Mouse (Mus musculus) layer of hippocampus, adult 9-11 months (tissue): ENCODE measurements at regions not wholly inside any gene's neighbourhood (a gene's known extent, or its start where the extent isn't known, plus 50 kb on each side); places are given as distances from the start of the nearest gene placed in this dataset.

ENCODE experiments used
- DNase-seq: peaks from one replicate; pipeline ENCODE4 v3.0.0; 2022

GRCm38 (mm10) chr17:15311822-15312221, 64.8 kb downstream of the Dll1 start:
- DNase-seq, result peak; percentile 54

GRCm38 (mm10) chr17:15310465-15310864, 66.2 kb downstream of the Dll1 start:
- no peak for DNase-seq

GRCm38 (mm10) chr17:15302110-15302509, 74.6 kb downstream of the Dll1 start:
- DNase-seq, result no peak

GRCm38 (mm10) chr17:15299743-15300371, 76.8 kb downstream of the Dll1 start:
- DNase-seq, result no peak

- no peak for DNase-seq
These were observed 82.5 kb downstream of the Dll1 start for GRCm38 (mm10) chr17:15294165-15294585.

GRCm38 (mm10) chr17:15292490-15293070, 84.1 kb downstream of the Dll1 start:
- no peak for DNase-seq

DNA sequence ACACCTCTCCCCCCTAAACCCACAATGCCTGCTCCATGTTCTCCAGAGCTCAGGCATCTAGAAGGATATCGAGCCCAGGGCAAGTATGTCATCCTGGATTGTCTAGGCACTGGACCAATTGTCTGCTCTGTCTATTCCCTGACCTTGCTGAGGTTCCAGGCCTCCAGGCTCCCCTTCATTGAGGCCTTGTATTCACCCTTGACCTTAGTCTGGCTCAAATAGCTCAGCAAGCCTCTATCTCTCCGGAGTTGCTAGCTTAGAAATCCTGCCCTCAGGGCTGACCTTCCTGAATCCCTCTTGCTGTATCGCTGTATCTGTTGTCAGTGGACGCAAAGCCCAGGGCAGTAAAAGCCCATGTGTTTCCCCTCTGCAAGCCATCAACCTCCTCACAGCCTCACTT, 85.0 kb downstream of the Dll1 start:
- no peak for DNase-seq

DNA sequence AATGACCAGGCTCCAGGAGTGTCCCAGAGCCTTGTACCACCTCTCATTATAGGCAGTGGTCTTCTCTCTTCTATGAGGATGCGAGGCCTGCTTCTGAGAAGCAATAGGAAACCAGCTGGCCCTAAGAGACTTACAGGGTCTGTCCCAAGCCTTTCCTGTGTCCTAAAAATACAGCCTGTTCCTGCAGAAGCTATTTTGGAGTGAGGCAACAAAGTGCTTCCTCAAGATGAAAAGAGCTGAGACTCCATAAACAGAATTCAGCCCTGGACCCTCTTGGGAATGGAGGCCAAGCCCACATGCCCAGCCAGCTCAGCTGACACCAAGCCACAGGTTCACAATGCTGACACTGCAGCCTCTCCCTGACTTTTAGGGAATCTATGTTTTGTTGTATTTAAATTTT, 86.3 kb downstream of the Dll1 start:
- peak; percentile 8 for DNase-seq

DNA sequence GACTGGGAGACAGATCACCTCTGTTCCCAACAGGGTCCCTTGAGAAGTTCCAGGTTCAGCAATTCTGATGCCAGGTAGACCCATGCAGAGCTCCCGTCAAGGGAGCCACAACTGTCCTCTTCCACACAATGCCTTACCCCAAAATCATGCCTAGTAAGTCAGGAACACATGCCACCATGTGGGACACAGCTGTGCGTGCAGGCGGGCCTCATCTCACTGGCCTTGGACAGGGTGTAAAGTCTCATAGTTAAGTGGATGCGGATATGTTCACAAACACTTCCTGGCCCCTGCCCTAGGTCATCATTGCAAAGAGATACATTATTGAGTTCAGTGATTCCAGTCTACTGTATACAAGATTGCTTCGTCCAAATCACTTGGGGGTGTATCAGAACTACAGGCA, 87.6 kb downstream of the Dll1 start:
- DNase-seq, result no peak

GRCm38 (mm10) chr17:15288640-15289039, 88.0 kb downstream of the Dll1 start:
- DNase-seq, result no peak

DNA sequence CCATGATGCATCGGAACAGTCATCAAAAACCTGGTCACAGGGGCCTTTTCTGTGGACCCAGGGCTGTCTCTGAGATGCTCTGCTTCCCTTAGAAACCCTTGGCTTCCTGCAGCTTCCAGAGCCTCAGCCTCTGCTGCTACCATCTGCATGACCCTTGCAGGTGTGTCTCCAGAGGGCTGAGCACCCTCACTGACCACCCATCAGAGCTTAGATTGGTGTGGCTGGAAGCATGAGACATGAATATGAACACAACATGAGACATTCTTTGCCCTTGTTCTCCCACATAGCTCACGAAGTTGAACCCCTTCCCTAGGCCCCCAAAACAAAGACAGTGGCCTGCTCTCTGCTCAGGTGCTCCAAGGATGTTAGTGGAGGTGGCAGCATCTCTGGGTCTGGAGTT, 90.1 kb downstream of the Dll1 start:
- no peak for DNase-seq

DNA sequence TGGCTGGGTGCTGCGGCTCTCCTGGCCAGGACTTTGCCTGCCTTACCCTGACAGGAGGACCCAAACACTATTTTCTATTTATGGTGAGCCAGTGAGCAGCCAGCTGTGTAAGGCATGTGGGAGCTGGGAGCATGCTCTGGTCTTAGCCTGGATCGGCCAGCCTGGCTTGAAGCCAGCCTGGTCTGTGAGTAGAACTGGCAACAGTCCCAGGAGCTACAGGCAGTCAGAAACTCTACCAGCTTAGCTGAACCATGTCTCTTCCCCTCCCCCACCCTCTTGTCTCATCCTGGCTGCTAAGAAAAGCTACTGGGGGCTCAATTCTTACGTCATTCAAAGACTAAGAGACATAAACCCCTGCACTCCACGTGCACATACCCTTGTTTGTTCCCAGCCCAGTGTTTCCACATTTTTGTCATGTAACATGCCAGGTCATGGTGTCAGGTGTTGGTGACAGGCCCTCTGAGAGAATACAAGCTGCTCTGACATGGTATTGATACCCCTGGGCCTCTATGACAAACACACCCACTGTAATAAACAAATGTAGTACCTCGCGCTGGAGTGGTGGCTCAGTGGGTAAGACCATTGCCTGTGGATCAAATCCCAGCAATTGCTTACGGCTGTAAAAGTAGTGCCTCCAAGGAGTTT, 91.2 kb downstream of the Dll1 start:
- DNase-seq, result peak; percentile 75

GRCm38 (mm10) chr17:15269905-15270304, 106.8 kb downstream of the Dll1 start:
- no peak for DNase-seq

- no peak for DNase-seq
These were observed 107.5 kb downstream of the Dll1 start for GRCm38 (mm10) chr17:15269056-15269612.

DNA sequence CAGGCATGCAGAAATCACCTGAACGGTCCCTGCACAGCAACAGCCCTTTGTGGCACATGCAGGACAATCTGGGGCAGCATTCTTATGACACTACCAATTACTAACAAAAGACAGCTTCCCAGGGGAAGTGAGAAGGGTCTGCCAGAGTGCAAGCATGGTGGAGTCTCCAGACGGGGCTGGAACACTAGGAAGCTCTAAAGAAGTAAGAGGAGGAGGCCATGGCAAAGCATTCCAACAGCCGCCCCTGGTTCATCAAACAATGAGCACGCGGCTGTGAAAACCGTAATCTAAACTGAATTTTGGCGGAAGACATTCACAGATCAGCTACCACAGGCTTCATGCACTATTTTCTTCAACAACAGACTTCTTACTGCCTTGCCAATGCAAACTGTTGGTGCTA, 109.0 kb downstream of the Dll1 start:
- no peak for DNase-seq

DNA sequence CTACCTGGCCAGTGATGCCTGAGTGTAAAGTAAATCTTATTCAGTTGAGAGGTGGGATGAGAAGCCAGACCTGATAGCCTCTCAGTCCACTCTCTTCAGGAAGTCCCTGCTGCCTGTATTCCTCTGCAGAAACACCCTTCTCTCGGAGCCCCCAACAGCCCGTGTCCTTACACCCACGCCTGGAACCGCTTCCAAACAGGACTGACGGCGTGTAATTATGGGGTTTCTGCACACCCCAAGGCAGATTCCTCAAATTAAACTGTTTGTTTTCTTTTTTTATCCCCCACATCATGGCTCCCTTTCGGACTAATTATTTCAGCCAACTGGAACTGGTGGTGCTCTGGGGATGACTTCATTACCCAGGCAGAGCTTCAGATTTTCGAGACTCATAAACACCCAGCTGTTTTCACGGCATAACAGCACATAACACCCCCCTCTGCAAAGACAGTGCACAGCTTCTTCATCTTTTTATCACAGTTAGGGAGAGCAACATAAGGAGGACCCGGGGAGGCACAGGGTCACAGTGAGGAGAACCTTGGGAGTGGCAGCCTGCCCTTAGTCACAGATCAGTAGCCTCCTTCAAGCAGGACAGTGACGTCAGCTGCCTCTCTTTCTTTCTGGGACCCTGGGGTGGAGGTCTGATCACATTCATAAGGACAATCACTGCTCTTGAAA, 117.1 kb downstream of the Dll1 start:
- DNase-seq, result no peak

GRCm38 (mm10) chr17:15255874-15256273, 120.8 kb downstream of the Dll1 start:
- DNase-seq, result no peak

DNA sequence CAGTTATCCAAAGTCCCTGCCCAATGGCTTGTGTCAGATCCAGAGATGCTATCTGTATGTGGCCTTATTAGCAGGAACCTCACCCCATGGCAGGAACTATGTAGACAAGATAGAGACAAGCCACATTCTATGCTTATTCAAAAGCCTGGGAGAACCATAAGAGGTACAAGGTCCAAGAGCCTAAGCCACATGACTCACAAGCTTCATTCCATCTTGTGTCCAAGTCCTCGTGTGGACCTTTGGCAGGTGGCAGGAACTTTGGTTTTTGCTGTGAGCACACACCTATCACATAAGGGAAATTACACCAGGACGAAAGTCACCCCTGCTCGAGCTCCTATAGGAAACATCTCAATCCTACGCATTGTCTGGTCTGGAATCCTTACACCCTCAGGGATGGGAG, 122.9 kb downstream of the Dll1 start:
- no peak for DNase-seq

DNA sequence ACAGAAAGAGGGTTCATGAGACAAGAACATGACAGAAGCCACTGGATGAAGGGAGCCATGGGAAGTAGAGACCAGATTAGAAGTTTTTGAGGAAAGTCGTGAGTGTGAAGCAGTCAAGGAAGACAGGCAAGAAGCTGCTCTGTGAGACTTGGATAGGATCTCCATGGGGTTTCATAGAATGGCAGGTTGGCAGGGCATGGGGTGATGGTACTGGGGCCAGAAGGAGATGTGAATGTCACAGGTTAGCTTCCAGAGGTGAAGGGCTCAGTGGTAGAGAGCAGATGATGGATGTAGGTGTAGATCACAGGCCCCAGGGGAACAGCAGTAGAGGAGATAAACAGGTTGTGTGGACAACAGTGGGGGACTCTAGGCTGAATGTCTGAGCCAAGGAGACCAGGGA, 123.4 kb downstream of the Dll1 start:
- DNase-seq, result no peak

- DNase-seq, result no peak
These were observed 124.5 kb downstream of the Dll1 start for GRCm38 (mm10) chr17:15252187-15252586.

GRCm38 (mm10) chr17:15251641-15252040, 125.0 kb downstream of the Dll1 start:
- no peak for DNase-seq

GRCm38 (mm10) chr17:15248417-15248791, 128.3 kb downstream of the Dll1 start:
- DNase-seq, result no peak

GRCm38 (mm10) chr17:15247546-15248416, 128.9 kb downstream of the Dll1 start:
- no peak for DNase-seq
